Mouse (Mus musculus) MEL-GATA-1-ER (cell line): ENCODE measurements around the gene Cops2.

ENCODE experiments used
- DNase-seq: peaks from one replicate; pipeline ENCODE4 v3.0.0-alpha.2; 2012; ENCODE audit warnings: low read depth; ENCODE audit errors: extremely low read depth

Cops2 gene

GRCm38 (mm10) chr2:125827898-125828297 lies 31.0 kb downstream of the Cops2 start:
- no peak for DNase-seq

DNA sequence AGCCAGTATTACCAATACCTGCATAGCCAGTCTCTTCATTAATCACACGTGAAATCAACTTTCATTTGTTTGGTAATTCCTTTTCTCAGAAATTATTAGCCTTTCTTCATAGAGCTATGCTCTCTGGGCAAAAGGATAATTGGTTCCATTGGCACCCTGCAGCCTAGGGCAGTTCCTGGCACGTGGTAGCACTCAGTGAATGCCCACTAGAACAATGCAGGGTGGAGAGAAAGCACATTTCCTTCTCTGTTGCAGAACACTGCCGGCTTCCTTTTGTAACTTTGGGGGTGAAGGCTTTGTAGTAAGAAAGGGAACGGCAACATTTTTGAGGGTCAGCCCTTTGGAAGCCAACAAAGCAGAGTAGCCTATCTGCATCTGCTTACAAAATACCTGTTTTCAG lies 32.7 kb downstream of the Cops2 start:
- no peak for DNase-seq

DNA sequence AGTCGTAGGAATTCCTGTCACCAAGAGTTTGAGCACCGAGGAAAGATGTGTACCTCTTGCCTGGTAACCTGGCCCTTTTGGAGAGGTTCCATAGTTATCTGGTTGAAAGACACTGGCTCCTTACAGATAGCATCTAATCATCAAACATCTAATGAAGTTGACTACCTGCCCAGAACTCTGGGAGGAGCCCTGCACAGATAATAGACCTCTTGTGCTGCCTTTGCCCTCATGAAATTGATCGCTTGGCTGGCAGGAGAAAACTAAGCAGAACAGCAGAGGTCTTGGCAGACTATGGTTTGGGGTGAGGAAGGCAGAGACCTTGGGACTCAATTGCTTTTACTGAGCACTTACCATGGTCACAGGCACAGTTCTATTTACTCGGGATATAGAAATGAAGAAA lies 38.5 kb downstream of the Cops2 start:
- DNase-seq = no peak

- no peak for DNase-seq
Measured at GRCm38 (mm10) chr2:125813972-125814595, 44.9 kb downstream of the Cops2 start.

GRCm38 (mm10) chr2:125811332-125811731 lies 47.6 kb downstream of the Cops2 start:
- peak; percentile 56 for DNase-seq

DNA sequence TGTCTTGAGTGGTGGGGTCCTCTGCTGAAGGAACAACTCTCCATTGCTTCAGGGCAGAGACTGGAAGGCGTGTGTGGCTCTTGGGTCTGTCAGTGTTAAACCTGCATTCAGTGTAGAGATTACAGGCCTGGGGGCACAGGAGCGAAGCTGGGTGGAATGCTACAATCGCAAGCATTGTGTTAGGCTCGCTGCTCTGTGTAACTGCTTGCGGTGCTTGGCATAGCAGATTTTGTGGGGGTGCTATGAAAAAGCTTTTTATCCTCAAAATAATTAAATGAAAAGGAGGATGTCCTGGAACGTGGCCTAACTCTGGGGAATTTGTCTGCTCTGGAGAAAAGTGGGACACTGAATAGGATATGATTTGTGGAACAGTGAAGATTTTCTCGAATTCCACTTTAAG lies 49.4 kb downstream of the Cops2 start:
- DNase-seq = no peak

DNA sequence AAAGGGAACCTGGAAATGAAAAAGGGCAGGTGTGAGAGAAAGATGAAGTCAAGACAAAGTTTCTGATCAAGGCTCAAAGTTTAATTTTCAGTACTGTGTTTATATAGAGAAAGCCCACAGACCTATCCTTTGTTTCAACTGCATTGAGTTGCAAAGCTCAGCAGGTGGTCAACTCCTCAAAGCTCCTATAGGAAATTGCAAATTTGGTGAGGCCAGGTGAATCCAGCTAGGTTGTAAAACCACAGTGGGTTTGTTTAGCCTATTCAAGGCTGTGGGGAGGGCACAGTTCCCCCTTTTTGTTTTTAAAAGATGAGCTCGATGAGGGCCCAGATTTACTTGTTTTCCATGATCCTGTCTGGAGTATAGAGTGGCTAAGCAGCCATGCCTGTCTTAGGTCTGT lies 53.1 kb downstream of the Cops2 start:
- DNase-seq = no peak

- no peak for DNase-seq
Measured at GRCm38 (mm10) chr2:125801947-125802346, 57.0 kb downstream of the Cops2 start.

GRCm38 (mm10) chr2:125801038-125801437 lies 57.9 kb downstream of the Cops2 start:
- no peak for DNase-seq

GRCm38 (mm10) chr2:125800428-125800827 lies 58.5 kb downstream of the Cops2 start:
- no peak for DNase-seq

DNA sequence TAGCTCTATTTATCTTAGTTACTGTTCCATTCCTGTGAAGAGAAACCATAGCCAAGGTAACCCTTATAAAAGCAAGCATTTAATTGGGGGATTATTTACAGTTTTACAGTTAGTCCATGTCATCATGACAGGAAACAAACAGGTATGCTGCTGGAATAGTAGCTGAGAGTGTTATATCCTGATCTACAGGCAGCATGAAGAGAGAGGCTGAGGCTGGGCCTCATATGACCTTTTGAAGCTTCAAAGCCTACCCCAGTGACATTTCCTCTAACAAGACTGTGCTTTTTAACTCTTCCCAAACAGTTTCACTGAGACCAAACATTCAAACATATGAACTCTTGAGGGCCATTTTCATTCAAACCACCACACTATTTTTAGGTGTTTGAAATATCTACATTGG lies 61.1 kb downstream of the Cops2 start:
- DNase-seq = no peak

- no peak for DNase-seq
Measured at GRCm38 (mm10) chr2:125795118-125795517, 63.8 kb downstream of the Cops2 start.

GRCm38 (mm10) chr2:125794166-125794565 lies 64.8 kb downstream of the Cops2 start:
- no peak for DNase-seq

DNA sequence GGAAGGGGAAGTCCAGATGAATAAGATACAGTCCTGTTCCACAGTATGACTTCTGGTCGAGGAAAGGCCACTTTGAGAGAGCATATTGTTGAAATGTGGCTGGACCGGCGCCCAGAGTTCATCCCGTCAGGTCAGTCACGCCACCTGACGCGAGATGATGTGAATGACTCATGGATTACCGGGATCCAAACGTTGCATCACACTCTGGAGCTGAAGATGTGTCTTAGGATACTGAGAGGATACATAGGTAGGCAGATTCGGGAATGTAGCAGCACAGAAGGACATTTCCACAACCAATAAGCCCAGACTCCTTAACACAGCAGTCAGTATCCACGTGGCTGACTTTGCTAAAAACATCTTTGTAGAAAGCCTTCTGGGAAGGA lies 66.1 kb downstream of the Cops2 start:
- no peak for DNase-seq

DNA sequence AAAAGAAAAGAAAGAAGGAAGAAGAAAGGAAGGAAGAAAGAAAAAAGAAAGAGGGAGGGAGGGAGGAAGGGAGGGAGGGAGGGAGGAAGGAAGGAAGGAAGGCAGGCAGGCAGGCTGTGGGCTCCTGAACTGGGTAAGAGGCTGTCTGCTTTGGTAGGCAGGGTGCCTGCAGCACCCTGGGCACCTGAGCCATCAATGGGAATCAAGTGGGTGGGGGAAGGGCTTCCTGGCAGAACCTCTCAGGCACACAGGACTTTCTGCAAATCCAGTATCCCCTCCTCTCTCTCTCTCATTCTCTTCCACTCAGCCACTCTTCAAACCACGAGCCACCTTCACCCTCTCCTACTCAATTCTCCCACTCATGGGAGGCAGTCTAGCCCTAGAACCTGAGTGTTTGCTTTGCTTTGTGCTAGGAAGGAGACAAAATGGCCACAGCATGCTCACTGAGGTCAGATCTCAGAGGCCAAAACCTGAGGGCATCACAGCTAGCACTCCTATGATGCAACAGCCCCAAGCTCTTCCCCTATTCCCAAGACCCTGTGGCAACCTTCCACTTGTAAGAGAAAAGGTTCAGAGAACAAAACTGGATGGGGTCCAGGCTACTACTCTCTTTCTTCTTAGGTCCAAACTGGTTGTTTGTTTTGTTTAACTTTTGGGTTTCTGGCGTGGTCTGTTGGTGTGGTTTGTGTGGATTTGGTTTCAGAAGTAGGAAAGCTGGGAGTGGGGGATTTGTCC lies 66.6 kb downstream of the Cops2 start:
- no peak for DNase-seq

DNA sequence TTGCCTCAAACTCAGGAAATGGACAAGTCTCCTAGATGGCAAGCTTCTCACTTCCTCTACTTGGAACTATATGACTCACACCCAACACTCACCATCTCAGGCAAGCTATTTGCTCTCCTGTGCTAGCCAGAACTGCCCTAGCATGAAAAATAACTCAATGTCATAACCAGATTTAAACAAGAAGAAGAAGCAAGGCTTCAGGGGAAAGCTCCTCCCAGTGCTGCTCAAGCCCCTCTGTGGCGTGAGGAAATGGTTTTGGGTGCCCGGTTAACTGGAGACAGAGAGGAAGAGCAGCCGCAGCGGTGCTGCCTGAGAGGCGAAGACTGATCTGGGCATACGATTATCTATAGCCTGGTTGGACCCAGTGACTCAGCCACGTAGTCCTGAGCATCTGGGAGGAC lies 67.5 kb downstream of the Cops2 start:
- DNase-seq = peak; percentile 71

GRCm38 (mm10) chr2:125790242-125790641 lies 68.7 kb downstream of the Cops2 start:
- DNase-seq = no peak

DNA sequence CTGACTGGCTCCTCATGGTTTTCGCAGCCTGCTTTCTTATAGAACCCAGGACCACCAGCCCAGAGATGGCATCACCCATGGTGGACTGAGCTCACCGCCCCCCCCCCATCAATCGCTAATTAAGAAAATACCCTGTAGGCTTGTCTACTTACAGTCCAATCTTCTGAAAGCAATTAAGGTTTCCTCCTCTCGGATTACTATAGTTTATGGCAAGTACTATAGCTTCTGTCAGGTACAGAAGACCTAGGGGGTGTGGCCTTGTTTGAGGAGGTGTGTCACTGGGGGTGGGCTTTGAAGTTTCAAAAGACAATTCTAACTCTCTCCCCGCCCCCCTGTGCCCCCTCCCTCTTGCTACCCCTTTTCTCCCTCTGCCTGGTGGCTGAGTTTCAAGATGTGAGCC lies 69.7 kb downstream of the Cops2 start:
- no peak for DNase-seq

DNA sequence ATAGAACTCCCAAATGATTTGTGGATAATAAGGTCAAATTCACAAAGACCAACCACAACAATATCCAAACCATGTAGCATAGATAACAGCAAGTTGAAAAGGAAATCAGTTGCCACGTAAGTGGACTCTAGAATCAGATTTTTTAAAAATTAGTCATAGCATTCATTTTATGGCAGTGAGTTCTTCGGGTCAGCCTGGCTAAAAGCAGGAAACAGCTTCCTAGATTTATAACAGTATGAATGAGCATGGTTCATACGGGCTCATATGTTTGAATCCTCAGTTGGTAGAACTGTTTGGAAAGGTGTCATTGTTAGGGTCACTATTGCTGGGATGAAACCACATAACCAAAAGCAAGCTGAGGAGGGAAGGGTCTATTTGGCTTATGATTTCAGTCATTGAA lies 70.2 kb downstream of the Cops2 start:
- DNase-seq = no peak

- DNase-seq = no peak
Measured at GRCm38 (mm10) chr2:125788351-125788750, 70.6 kb downstream of the Cops2 start.

DNA sequence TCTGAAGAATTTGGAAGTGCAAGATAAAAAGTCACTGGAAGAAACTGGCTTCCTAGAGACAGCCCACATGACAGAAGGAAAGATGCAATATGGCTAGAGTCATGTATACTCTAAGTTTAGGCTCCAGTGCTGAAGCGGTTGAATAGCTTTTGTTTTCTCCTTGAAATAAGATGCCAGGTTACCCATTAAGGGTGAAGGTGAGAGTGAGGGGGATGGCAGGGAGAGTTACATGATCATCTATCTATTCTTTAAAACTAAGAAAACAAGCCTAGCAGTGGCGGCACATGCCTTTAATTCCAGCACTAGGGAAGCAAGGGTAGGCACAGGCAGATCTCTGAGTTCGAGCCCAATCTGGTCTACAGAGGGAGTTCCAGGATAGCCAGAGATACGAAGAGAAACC lies 73.9 kb downstream of the Cops2 start:
- no peak for DNase-seq

GRCm38 (mm10) chr2:125784392-125784791 lies 74.5 kb downstream of the Cops2 start:
- no peak for DNase-seq

- DNase-seq = no peak
Measured at GRCm38 (mm10) chr2:125783868-125784267, 75.1 kb downstream of the Cops2 start.
